Mouse (Mus musculus): ENCODE results near the gene Gm11077.

GRCm38 (mm10) chr6:140729272-140729671, at the start of gene Gm11077:
- TF ChIP-seq CTCF (IDR thresholded peaks at IDR 0.05; ENCODE audit: borderline replicate concordance, control insufficient read depth, extremely low read depth, insufficient read depth, low read length, poor library complexity): no peak
- TF ChIP-seq POLR2A (IDR thresholded peaks at IDR 0.05; ENCODE audit: control insufficient read depth, extremely low read depth, insufficient read depth, low read length, poor library complexity): no peak

All from thymus, adult 2 months (tissue).